Mouse (Mus musculus) gastrocnemius, postnatal 4 days (tissue): ENCODE data around the gene Slc6a4. TPM values are rescaled to one million over a fixed set of nuclear protein-coding genes. Genes with fewer than 3 reads are reported as not detected.
A peak's percentile ranks its signal among the peaks of the same experiment; 100 is the strongest.
"Not testable (repeated sequence)": the region's sequence is repeated elsewhere in the genome, so short reads cannot be mapped to it uniquely, and the experiment has no call there.

ENCODE experiments used
- DNase-seq, 2 experiments: peaks; one replicate each; pipeline ENCODE4 v3.0.0; 2021 to 2022; ENCODE audit warnings: low spot score in 2 of 2, mixed read lengths in 2 of 2
- microRNA-seq: library from miRNA; unstranded; fragments of <30 nt; microRNA quantifications from one replicate; pipeline ENCODE4 v1.2.0, GENCODE M21; 2021
- total RNA-seq, 2 experiments: library from RNA; stranded (reverse); gene quantifications; 2 replicates each; pipeline ENCODE4 v1.2.3; 2021

Slc6a4 gene
- total RNA-seq, 2 experiments from 2014 or later: 1.5 to 2.9 TPM

DNA sequence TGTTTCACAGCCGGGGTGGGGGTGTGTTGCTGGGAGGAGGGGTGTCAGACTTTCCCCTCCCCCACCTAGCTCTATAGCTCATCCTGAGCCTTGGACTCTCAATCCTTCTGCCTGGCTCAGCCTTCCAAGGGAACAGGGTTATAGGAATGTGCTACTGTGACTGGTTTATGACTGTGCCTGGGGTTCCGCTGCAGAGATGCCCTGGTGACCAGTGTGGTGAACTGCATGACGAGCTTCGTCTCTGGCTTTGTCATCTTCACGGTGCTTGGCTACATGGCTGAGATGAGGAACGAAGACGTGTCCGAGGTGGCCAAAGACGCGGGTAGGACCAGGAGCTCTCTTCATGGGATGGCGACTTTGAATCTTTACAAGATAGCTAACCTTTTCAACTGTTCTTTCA lies 19.6 kb downstream of the Slc6a4 start:
- no peak for DNase-seq

DNA sequence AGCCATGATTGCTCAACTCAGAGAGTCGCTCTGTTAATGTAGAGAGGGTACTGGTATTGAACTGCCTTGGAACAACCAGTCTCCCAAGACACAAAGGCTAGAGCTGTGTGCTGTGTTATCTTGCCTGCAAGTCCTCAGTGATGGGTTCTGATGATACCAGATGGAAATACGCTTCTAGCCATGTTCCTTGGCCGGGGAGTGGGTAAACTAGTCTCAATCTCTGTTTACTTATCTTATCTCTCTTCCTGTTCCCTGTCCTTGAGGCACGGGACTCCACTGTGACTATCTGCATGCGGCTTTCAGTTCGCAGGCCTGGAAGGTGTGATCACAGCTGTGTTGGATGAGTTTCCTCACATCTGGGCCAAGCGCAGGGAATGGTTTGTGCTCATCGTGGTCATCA lies 21.1 kb downstream of the Slc6a4 start:
- no peak for DNase-seq

DNA sequence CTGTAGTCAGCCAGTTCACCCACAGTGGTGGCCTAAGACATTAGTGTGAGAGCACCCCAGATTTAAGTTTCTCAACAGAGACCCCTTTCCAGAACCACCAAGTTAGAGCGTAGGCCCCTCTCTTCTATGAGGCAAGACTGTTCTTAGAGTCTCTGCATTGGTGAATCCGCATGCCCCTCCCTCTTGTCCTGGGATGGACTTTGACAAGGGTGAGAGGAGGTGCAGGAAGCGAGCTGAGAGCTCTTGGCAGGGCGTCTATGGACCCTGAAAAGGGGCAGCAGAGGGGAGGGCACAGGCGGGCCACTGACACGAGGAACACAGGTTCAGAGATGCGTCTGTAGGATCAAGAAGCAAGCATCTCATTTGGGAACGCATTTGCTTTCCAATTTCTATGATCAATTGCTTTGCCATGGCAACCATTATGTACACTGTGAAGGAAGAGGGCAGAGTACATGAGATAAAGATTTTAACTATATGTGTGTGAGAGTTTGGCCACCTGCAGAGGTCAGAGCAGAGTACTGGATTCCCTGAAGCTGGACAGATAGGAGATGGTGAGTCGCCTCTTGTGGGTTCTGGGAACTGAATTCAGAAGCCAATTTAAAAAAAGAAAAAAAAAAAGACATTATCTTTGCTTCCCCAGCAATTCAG lies 23.5 kb downstream of the Slc6a4 start:
- DNase-seq: no peak

DNA sequence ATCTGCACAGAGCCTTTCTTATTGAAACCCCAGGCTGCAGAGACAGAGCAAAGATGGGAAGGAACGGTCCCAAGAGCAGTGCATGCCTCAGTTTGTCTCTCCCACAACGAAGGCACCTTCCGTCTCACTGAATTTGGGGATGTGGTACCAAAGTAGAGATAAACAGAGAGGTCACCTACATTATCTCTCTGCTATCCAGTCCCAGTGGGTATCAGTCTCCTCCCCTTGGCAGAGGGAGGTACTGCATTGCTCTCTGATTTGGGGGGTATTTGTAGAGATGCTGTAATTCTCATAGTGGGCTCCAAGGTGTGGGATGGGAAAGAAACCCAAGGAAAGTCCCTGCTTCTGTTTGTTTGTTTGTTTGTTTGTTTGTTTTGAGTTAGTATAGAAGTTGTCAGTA lies 28.2 kb downstream of the Slc6a4 start:
- DNase-seq: no peak

DNA sequence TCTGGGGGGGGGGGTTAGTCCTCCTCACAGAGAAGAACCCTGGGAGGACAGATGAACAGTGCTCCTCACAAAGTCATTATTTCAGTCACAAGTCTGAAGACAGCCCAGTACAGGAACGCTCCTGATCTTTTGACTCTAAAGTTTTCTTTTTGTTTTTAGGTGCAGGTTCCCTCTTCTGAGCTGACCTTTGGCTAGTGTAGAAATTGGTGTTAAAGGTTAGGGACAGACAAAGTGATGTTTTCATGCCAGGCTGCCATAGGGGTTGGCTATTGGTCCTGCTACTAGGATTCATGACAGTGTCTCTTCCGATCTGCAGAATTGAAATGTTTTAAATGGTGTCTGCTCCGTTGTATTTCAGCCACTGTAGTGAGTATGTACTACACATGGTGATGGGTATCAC lies 29.8 kb downstream of the Slc6a4 start:
- no peak for DNase-seq

DNA sequence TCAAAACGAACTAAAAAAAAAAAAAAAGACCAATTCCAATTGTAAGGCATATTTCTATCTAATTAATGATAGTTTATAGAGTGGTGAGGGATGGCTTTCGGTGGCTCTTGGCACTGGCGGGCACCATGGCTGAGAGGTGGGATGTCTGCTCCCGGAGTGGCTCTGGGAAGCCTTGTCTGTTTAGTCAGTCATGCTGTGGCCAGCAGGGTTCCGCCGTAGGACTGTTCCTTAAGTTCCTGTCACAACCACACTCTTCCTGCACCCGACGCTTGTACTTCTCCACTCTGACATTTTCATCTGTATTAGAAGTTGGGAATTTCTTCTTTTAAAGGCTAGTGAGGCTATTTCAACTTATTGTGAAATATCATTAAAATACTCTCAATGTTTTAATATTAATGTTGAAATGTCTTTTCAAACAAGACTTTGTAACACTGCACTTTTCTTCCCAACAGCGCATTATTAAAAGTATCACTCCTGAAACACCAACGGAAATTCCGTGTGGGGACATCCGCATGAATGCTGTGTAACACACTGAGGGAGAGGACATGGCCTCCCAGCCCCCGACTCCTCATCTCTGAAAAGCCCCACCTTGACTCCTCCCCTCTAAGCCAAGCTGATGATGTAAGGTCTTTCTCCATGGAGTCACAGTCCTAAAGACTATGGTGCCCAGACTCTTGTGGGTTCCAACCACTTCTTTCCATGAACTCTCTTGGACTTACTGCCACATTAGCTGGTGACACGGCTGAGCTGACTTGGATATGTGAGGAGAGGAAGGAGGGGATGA lies 32.9 kb downstream of the Slc6a4 start:
- no peak for DNase-seq

DNA sequence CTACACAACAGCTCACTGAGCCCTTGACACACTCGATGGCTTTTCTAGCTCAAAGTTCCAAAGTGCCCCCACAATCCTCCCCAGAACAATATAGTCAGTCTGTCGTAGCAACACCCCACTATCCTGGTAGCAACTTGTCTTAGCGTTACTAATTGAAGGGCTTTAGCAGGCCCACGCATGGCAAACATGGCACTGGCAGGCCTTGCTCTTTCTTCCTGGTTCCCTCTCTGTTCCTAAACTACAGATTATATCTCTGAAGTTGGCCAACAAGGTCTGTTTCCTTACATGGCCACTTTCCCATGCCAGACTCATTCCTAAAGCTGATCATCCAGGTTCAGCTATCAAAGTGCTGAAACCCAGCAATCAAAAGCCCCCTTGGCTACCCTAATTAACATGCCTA lies 43.5 kb downstream of the Slc6a4 start:
- DNase-seq: no peak

DNA sequence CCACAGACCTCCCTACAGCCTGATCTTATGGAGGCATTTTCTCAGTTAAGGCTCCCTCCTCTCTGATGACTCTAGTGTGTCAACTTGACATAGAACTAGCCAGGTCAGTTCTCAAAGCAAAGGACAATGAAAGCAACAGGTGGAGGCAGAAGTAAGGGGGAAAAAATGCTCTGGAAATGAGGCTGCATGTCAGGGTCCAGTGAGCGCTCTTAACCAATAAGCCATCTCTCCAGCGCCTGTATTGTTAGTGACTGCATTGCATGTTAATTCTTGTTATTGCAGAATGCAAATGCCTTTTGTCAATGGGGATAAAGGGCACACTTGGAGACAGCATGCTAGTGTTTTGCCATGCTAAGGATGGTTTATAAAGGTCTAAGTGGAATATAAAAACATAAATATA lies 44.4 kb downstream of the Slc6a4 start:
- no peak for DNase-seq

DNA sequence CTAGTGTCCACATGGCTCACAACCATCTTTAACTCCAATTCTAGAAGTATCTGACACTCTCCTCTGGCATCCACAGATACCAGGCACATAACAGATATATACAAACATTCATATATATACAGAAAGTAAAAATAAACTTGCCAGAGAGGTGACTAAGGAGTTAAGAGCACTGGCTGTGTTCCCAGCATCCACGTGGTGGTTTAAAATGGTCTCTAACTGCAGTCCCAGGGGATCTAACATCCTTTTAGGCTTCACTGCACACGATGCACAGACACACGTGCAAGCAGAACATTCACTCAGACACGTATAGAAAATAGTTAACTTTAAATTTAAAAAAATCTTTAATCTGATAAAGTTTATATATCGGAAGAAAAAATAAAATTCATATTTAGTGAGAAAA lies 63.5 kb downstream of the Slc6a4 start:
- no peak for DNase-seq

DNA sequence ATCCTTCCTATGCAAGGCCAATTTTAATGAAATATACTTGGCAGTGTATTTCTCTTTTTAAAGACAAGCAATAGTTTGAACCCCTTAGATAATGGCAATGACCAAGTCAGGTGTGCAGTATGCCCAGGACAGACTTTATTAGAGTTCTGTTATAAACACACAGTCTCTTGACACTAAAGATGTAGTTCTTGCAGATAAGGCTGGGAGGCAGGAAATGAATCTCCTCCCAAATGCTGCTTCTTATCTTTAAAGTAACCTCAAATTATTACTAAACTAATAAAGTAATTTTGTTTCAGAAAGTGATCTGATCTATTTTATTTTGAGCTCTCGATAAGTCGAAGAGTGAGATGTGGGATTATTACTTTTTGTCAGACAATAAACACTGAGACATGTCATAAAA lies 65.0 kb downstream of the Slc6a4 start:
- no peak for DNase-seq

DNA sequence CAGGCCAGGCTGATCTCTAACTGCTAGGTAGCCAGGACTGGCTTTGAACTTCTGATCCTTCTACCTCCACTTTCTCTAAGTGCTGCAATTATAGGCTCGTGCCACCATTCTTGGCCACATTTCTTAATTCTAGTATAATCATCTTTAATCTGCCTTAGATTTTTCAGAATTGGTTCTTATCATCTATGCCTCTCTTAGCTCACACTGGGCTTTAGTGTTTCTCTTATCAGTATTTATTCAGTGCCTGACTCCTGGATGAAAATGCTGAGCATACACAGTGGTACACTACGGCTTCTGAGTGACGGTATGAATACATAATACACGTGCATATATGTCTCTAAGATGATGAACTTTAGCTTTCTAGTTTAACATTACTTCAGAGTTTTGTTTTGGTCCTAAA lies 70.4 kb downstream of the Slc6a4 start:
- no peak for DNase-seq

DNA sequence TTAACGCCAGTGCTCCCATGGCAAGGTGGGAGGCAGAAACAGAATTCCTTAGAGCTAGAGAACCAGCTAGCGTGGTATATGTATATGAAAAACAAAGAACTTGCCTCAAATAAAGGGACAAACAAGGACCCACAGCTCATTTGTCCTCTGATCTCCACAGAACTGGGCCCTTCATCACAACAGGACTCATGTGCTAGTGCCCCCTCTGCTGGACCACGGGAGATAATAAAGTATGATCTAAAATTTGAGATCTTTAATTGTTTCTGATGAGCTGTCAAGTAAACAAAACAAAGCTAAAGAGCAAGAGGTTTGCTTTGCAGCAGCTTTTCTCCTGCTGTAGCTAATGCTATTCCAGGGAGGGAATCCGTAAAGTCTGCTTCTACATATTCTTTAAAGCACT lies 72.3 kb downstream of the Slc6a4 start:
- DNase-seq: no peak

DNA sequence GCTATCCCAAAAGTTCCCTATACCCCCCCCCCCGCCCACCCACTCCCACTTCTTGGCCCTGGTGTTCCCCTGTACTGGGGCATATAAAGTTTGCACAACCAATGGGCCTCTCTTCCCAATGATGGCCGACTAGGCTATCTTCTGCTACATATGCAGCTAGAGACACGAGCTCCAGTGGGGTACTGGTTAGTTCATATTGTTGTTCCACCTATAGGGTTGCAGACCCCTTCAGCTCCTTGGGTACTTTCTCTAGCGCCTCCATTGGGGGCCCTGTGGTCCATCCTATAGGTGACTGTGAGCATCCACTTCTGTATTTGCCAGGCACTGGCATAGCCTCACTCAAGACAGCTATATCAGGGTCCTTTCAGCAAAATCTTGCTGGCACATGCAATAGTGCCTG lies 78.9 kb downstream of the Slc6a4 start:
- not testable (repeated sequence) for DNase-seq

DNA sequence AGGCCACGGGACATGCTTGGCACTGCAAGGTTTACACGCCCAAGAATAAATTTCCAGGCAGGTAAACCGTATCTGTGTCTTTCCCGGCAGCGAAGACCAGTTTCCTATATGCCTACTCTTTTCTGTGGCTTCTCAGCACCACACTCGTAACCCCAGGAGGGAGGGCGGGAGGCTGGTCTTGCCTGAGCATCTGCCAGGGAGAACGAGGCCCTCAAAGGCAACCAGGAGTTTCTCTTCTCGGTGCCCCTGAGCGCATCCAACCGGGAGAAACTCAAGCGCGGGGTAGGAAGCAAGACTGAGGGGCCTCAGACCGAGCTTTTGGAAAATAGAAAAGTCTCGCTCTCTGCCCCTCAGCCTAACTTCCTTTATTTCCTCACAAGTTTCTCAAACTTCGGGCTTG lies 79.4 kb downstream of the Slc6a4 start:
- DNase-seq: peak in 1 of 2 experiments; percentile 15

DNA sequence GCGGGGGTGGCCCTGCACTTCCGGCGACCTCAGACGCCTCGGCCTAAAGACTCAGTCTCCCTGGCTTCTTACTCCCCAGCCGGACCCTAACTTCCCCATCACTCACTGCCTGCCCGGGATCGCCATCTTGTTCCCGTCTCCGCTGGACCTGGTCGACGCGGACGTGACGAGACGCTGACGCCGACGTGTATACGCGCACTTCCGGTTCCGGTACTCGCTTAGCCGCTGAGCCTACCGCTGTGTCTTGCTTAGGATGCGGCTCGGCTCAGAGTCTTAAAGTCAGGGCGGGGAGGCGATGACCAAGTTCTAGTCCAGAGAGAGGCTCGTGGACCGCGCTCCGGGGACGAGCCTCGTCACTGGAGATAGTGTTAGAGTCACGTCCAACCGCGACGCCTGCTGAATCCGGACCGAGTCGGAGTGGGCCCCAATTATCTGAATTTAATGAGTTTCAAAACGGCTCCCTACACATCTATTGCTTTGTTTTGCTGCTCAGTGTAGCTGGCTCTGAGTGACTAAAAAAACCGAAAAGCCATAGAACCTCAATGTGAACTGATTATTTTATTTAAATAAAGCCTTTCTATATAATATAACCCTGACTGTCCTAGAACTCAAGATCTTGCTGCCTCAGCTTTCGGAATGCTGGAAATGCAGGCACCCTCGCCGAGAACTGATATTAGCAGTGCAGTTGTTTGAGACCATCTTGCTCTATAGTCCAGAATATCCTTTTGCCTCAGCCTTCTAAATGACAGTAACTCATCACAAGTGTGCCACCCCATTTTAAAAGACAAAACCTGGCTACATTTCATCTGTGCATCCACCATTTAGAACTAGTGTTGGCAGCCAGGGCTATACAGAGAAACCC lies 80.1 kb downstream of the Slc6a4 start, which contains the start of gene Nsrp1:
Gene Nsrp1 (minus strand): TSS at position 163 of the 862 bp plus-strand sequence.
- peak; percentile 83 to 90 for DNase-seq

DNA sequence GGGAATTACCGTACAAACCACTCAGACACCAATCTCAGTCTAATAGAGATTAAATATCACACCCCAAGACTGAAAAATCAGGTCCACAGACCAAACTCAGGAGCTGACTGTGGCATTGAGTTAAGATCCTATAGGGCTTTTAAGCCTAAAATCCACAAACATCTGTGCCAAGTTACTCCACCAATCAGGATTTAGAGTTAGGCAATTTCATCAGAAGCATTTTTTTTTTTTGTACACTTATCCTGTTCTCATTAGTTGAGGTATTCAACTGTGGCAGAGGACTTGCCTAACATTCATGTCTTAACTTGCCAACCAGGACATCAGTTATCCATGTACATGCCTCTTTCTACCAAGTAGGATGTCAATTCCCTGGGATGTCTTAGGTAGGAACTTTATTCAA lies 81.0 kb downstream of the Slc6a4 start:
- DNase-seq: no peak

Small RNA genes lying within 50 kb of the gene (microRNA-seq; reads per million reads assigned to microRNA genes)
- 461 reads per million, percentile 66 among the genes with 10 or more reads in this experiment for gene Mir423

Other genes with a start within 250 kb of the Slc6a4 start
- gene Gosr1, start 235.0 kb upstream of the Slc6a4 start, total RNA-seq: 10 to 100 TPM; 26.4 to 33.2 TPM
- 10 to 100 TPM; 63.3 to 66.3 TPM for gene Cpd, start 151.6 kb upstream of the Slc6a4 start, total RNA-seq
- gene Tmigd1, start 96.4 kb upstream of the Slc6a4 start, total RNA-seq: under 1 TPM; 0.26 to 0.42 TPM
- 10 to 100 TPM; 70.3 to 70.9 TPM for gene Blmh, start 73.8 kb upstream of the Slc6a4 start, total RNA-seq
- 10 to 100 TPM; 15.9 to 16.2 TPM for gene Nsrp1, start 79.8 kb downstream of the Slc6a4 start, total RNA-seq
- gene Efcab5, start 190.4 kb downstream of the Slc6a4 start, total RNA-seq: 1 to 10 TPM in 1 of 2 experiments, under 1 TPM in 1; 0.57 to 1.2 TPM
- gene Ssh2, start 217.7 kb downstream of the Slc6a4 start, total RNA-seq: 10 to 100 TPM; 29.1 to 35.9 TPM